Mouse (Mus musculus) layer of hippocampus, postnatal 10 days (tissue): ENCODE data around the gene Polg. TPM values are rescaled to one million over a fixed set of nuclear protein-coding genes. Genes with fewer than 3 reads are reported as not detected.
A peak's percentile ranks its signal among the peaks of the same experiment; 100 is the strongest.

Experiments
- DNase-seq, 2 experiments: peaks; one replicate each; pipeline ENCODE4 v3.0.0; 2021; ENCODE audit warnings: low spot score in 2 of 2
- long read RNA-seq: library from polyadenylated mRNA; stranded (forward); transcript quantifications from one replicate; pipeline ENCODE4 v2.0.0, GENCODE M21; 2023
- total RNA-seq, 2 experiments: library from RNA; stranded (reverse); gene quantifications; 2 replicates each; pipeline ENCODE4 v1.2.3; 2021

Polg gene
- total RNA-seq = 10 to 100 TPM; 83.3 to 96.9 TPM
- long read RNA-seq, full-length matches to known transcripts = 9 of 18 reads
- long read RNA-seq, partial matches to known transcripts = 3 of 18 reads
- long read RNA-seq, other reads (novel, unspliced or antisense) = 6 of 18 reads

DNA sequence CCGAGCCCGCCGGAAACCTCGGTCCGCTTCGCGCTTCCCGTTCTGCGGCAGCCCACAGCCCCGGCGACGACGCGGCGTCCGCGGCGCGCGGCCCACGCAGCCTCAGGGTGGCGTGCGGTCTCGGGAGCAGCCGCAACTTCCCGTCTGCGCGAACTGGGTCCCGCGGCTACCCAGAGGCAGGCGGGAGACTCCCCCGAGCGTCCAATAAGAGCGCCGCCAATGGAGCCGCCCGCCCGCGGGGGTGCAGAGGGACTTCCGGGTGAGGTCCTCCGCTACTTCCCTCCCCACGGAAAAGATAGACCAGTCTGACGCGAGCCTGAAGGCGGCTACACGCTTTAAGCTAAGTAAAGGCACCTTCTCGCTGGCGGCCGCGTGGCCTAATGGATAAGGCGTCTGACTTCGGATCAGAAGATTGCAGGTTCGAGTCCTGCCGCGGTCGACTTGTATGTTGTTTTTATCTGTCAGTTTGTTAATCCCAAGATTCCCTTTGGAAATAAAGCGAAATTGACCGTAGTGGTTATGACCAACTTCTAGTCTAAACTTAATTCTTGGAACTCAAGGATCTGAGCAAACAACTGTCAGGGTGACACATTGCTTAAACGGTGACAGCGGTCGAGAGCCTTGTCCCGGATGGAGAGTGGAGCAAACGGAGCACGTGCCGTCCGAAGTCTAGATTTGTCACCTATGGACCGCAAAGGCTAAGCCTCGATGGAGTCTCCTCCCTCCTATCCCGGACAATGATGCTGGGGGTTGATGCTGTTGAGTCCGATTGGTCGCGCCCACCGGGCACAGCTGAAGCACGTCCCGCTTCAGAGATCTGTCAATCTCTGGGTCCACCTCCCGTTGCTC lies at the start of gene Polg:
Gene Polg, minus strand, starts transcription at position 310 of the 849 bp plus-strand sequence.
- peak; percentile 99 to 100 for DNase-seq

DNA sequence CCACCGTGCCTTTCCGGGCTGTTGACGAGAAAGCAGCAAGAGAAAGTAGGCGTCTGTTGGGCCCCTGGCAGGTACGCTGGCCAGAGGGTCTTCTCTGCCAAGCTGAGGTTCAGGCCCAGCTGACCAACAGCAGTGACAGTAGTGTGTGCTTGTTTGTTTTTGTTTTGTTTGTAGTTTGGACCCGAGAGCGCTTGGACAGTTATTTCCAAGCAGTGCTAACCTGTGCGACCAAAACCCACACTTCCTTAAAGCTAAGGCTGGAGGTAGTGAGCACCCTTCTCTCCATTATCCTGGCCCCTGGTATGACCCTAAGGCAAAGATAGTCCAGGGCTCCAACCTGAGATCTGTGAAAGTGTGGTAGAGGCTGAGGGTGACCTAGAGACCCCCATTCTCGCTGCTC lies 49.7 kb upstream of the Polg start:
- DNase-seq = peak in 1 of 2 experiments; percentile 37

- DNase-seq = peak; percentile 62 to 77
These were observed 49.1 kb upstream of the Polg start for GRCm38 (mm10) chr7:79515221-79515743.

DNA sequence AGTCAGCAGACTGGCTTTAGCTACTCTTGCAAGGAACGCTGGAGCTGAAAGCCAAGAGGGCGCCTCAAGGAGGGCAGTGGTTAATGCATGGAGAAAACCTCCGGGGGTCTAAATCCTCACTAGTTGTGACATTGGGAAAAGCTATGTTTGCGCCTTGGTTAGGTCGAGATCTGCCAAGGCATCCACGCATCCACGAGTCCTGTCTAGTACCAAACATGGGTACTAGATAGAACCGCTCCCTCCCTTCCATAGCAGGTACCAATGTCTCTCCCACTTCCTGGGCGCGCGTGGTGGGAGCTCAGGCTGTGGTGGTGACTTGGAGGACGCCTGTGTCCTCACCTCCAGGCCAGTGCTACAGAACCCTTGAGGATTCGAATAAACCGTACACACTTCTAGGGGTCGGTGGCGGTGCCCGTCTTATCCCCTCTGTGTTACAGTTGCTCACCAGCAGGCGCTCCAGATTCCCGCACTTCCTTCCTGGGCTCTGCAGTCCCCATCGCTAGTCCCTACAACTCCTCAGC lies 48.3 kb upstream of the Polg start:
- peak; percentile 67 for DNase-seq

- peak in 1 of 2 experiments; percentile 8 for DNase-seq
These were observed 47.3 kb upstream of the Polg start for GRCm38 (mm10) chr7:79513466-79513865.

- DNase-seq = peak; percentile 10 to 34
These were observed 46.3 kb upstream of the Polg start for GRCm38 (mm10) chr7:79512496-79512895.

- DNase-seq = peak; percentile 23 to 39
These were observed 45.5 kb upstream of the Polg start for GRCm38 (mm10) chr7:79511656-79512055.

GRCm38 (mm10) chr7:79511181-79511580 lies 45.0 kb upstream of the Polg start:
- peak; percentile 7 to 16 for DNase-seq

DNA sequence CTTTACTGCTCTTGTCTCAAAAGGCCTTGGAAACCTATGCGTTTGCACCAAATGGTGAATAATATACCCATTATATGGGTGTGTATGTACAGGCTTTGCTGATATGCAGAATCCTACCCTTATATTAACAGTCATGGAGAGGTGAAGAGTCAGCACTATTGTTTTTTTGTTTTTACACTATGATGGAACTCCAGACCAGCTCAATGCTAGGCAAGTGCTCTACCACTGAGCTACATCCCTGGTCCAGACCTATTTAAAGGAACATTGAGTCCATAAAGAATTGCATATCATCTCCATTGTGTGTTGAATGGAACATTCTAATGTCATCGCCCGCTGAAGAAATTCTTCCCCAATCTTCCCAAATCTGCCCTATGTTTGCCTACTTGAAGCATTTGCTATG lies 44.5 kb upstream of the Polg start:
- DNase-seq = peak in 1 of 2 experiments; percentile 16

- DNase-seq = peak; percentile 42 to 48
These were observed 43.5 kb upstream of the Polg start for GRCm38 (mm10) chr7:79509710-79510109.

DNA sequence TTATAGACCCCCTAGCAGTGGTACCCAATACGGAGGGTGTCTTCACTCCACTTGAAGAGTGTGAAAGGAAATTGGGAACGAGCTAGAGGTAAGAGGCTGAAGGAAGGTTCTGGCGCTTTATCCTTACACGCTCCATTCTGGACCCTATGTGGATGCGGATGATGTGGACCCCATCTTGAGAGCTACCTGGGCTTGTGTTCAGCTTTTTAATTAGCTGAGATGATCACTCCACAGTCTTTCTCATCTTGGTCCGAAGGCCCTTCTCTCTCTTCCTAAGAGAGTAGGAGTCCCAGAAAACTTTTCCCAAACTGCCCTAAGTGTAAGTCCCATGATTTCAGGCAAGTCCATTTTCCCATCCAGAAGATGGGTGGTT lies 43.1 kb upstream of the Polg start:
- DNase-seq = no peak

GRCm38 (mm10) chr7:79508280-79509234 lies 42.4 kb upstream of the Polg start:
- peak; percentile 56 to 62 for DNase-seq

GRCm38 (mm10) chr7:79507756-79508155 lies 41.6 kb upstream of the Polg start:
- peak in 1 of 2 experiments; percentile 29 for DNase-seq

DNA sequence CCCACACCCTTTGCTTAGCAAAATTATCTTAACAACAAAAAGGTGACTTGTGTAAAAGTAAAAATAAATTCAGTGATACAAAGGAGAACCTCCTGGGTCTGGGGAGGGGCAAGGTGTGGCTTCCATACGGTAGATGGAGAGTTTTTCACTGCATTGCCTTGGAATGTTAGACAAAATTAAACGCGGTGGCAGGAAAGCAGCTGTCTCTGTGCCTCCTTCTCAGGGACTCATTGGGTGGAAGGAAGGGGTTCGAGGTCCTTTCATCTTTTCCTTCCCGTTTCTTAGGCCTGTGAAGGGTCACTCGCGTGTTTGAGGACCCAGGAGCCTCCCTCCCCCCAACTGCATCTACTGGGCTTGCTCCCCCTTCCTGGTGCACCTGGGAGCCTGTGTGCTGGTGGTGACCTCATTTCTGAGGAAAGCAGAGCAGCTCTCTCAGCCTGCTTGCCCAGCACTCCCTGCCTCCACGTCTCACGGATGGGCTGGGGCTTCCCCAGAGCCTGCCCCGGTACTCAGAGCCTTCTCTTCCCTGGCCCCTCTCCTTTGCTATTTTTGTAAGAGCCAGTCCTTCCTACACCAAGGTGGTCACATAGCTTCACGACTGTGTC lies 41.0 kb upstream of the Polg start:
- peak; percentile 35 to 47 for DNase-seq

- DNase-seq = peak in 1 of 2 experiments; percentile 13
These were observed 40.4 kb upstream of the Polg start for GRCm38 (mm10) chr7:79506531-79507090.

GRCm38 (mm10) chr7:79505876-79506530 lies 39.8 kb upstream of the Polg start:
- DNase-seq = peak; percentile 49 to 61

DNA sequence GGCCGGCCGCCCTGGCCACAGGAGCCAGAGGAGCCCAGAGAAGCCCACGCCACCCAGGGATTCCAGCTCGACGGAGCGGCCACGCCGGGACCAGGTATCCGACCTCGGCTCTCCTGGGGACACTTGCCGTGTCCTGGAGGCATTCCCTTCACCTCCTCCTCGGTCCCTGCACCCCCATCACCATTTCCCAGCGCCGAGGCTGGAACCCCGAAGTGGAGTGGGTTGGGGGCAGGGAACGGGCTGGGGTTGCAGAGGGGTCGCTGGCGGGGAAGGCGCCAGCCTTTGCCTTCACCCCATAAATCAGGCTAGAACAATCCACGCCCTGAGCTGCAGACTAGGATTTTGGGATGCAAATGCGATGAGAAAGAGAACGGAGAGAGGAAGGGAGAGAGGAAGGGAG lies 39.2 kb upstream of the Polg start:
- DNase-seq = peak; percentile 37 to 48

GRCm38 (mm10) chr7:79504723-79505122 lies 38.6 kb upstream of the Polg start:
- DNase-seq = peak; percentile 93 to 95

DNA sequence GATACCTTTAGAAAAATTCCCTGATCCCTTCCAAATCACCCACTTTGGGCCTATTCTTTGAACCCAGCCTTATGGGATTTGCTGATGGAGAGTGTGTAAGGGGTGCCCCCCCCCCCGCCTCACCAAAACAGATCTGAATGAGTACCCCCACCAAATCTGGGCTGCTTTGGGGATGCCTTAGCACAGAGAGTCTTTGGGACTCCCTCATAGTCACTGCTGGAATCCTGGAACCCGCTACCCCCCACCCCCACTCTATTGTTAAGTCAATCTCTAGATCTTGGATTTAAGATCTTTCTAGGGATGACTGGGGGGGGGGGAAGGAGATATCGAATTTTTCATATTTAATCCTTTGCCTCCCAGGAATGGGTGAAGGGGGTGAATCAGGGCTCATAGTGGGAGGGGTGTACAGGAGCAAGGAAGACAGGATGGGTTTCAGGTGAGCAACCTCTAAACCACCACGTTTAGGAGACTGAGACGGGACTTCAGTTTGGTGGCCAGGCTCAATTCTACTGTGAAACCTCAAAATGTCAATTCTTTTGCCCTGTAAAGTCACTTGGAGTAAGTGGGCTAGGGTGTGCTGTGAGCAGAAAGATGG lies 37.6 kb upstream of the Polg start:
- DNase-seq = no peak
